Mouse (Mus musculus) pancreas, adult 10 weeks (tissue): ENCODE measurements around the gene Olfr711. TPM values are rescaled to one million over a fixed set of nuclear protein-coding genes. Genes with fewer than 3 reads are reported as not detected.

Experiments
- polyA plus RNA-seq: library from polyadenylated mRNA; stranded (reverse); fragments of 350-450 nt; fragmentation: Illumina TruSeq; extraction: RNeasy Lipid Tissue Mini Kit (QIAGEN cat#74804); gene quantifications from one replicate; pipeline ENCODE4 v1.2.3, GENCODE M21; 2015; ENCODE audit warnings: low read depth, low replicate concordance; ENCODE audit not compliant: insufficient read depth

Olfr711 gene
- polyA plus RNA-seq: not detected

DNA sequence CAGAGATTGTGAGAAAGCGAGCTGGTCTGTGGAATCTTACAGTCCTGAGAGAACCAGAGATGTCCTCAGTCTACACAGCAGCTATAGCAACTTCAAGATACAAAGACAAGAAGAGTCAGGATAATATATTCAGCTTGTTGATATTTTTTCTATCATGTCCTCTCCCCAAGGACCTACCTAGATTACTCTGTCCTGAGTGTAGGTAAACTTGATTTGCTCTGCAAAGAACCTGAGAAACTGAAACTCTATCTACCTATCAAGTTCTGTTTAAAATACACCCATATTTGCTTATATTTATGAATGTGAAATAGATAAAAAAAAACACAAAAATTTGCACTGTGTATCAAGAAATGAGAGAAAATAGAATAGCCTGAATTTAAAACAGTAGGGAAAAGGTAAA is at the start of gene Olfr711:
Gene Olfr711 (minus strand): TSS at position 101 of the 400 bp plus-strand sequence.

DNA sequence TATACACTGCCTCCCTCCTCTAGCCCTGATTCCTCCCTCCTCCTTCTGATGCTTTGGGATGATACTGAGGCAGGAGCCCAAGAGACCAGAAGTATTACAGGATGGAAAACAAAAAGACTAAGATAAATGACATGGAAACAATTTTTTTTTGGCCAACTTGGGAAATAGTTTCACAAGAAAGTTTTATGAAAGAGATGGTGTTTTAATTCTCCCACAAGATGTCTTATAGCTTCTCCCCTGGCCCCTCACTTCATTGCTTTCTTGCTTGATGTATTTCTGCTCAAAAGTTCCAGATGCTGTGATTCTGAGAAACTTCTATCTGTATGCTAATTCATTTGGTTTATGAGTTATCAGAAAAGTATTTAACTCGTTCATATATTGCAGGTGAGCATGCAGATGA is 30.7 kb upstream of the Olfr711 start, which contains the start of gene Olfr2:
Gene Olfr2 (minus strand): TSS at position 101 of the 400 bp plus-strand sequence.

DNA sequence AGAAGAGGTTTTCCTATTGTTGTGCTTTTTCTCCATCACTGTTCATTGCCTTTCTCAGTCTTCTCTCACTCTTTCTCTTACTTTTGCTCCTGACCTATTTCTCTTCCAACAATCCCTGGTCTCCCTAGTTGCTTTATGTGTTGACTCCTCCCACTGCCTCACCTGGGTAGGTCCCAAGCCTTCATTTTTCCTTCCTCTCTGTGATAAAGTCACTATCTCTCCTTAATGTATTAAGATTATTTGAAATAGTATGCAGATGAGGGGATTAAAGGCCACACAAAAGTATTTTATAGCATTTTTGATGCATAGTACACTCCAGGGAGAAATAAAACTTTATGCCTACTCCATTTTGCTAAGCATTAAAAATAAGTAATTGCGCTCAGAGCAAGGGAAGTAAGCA is 11.4 kb downstream of the Olfr711 start, which contains the start of gene Olfr6:
Gene Olfr6 (minus strand): TSS at position 101 of the 400 bp plus-strand sequence.

DNA sequence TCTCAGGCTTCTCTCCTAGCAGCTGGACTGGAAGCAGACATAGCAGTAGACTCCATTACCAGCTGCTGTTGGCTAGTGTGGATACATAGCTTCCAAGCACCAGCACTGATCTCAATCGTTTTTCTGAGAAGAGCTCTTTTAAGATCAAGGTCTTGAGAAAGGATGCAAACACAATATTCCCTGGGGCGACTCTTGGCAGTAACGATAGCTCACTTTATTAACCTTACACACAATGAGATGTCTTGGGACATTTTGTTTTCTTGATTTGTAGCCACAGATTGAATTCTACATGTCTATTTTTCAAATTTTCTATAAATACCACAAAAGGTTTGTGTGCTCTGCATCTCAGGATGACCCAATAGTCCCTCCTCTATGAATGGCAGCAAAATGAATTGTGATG is 27.0 kb downstream of the Olfr711 start, which contains the start of gene Olfr710:
Gene Olfr710 (minus strand): TSS at position 101 of the 400 bp plus-strand sequence.

DNA sequence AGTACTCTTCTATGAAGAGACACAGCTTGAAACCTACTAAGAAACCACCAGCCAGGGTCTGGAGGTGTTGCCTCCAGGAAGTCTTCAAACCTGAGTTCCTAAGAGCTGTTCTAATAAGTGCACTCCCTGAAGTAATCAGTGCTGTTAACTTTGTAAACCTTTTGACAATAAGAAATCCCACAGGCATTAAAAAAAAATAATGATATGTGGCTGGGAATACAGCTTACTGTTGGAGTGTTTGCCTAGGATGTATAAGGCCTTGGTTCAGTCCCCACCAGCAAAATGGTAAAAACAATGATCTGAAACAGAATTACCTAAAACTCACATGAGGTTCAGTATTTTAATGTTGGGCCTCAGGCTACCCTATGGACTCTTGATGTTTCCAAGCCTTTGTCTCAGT is 43.1 kb downstream of the Olfr711 start, which contains the start of gene Olfr709-ps1:
Gene Olfr709-ps1 (minus strand): TSS at position 101 of the 400 bp plus-strand sequence.

Other genes starting within 250 kb of the Olfr711 start
- not detected for gene Olfr697, start 233.0 kb downstream of the Olfr711 start, polyA plus RNA-seq
- not detected for gene Olfr698, start 220.1 kb downstream of the Olfr711 start, polyA plus RNA-seq
- gene Olfr699, start 182.3 kb downstream of the Olfr711 start, polyA plus RNA-seq: not detected
- not detected for gene Olfr700, start 166.6 kb downstream of the Olfr711 start, polyA plus RNA-seq
- not detected for gene Olfr701, start 161.3 kb downstream of the Olfr711 start, polyA plus RNA-seq
- gene Olfr702, start 141.6 kb downstream of the Olfr711 start, polyA plus RNA-seq: not detected
- gene Olfr703, start 132.1 kb downstream of the Olfr711 start, polyA plus RNA-seq: not detected
- gene Olfr704, start 112.3 kb downstream of the Olfr711 start, polyA plus RNA-seq: not detected
- not detected for gene Olfr705, start 98.6 kb downstream of the Olfr711 start, polyA plus RNA-seq
- gene Olfr706, start 87.3 kb downstream of the Olfr711 start, polyA plus RNA-seq: not detected
- gene Olfr707, start 74.2 kb downstream of the Olfr711 start, polyA plus RNA-seq: not detected
- gene Olfr1532-ps1, start 67.5 kb downstream of the Olfr711 start, polyA plus RNA-seq: not detected
- not detected for gene Olfr709-ps1, start 43.2 kb downstream of the Olfr711 start, polyA plus RNA-seq
- not detected for gene Olfr710, start 27.1 kb downstream of the Olfr711 start, polyA plus RNA-seq
- gene Olfr6, start 11.5 kb downstream of the Olfr711 start, polyA plus RNA-seq: not detected
- gene Olfr2, start 30.6 kb upstream of the Olfr711 start, polyA plus RNA-seq: not detected
- gene Olfr713, start 55.7 kb upstream of the Olfr711 start, polyA plus RNA-seq: not detected
- not detected for gene Olfr714, start 95.5 kb upstream of the Olfr711 start, polyA plus RNA-seq
- gene Olfr17, start 117.8 kb upstream of the Olfr711 start, polyA plus RNA-seq: not detected
- not detected for gene Olfr715b, start 134.9 kb upstream of the Olfr711 start, polyA plus RNA-seq
- not detected for gene Olfr715, start 155.6 kb upstream of the Olfr711 start, polyA plus RNA-seq
- not detected for gene Olfr716, start 162.9 kb upstream of the Olfr711 start, polyA plus RNA-seq
- gene Nlrp14, start 191.5 kb upstream of the Olfr711 start, polyA plus RNA-seq: not detected
- gene Rbmxl2, start 234.0 kb upstream of the Olfr711 start, polyA plus RNA-seq: not detected